Mouse (Mus musculus) heart, postnatal 36 days (tissue): Measurements from ENCODE around the gene Aacs. TPM values are rescaled to one million over a fixed set of nuclear protein-coding genes. Genes with fewer than 3 reads are reported as not detected.

ENCODE experiments used
- DNase-seq, 2 experiments: peaks; one replicate each; pipeline ENCODE4 v3.0.0; 2021 to 2022
- intact Hi-C: fragments of 180-260 bp; cut with DNase I; formaldehyde crosslinking; loops from one replicate; pipeline ENCODE4 v1.15.1; 2025
- microRNA-seq, 2 experiments: library from miRNA; unstranded; fragments of <30 nt; microRNA quantifications; one replicate each; pipeline ENCODE4 v1.2.0; 2021; ENCODE audit warnings: borderline number of aligned reads in 2 of 2
- total RNA-seq, 2 experiments: library from RNA; stranded (reverse); gene quantifications; 2 replicates each; pipeline ENCODE4 v1.2.3; 2021

The Aacs gene
- total RNA-seq, 2 experiments from 2014 or later = 3.6 to 4.1 TPM

DNA sequence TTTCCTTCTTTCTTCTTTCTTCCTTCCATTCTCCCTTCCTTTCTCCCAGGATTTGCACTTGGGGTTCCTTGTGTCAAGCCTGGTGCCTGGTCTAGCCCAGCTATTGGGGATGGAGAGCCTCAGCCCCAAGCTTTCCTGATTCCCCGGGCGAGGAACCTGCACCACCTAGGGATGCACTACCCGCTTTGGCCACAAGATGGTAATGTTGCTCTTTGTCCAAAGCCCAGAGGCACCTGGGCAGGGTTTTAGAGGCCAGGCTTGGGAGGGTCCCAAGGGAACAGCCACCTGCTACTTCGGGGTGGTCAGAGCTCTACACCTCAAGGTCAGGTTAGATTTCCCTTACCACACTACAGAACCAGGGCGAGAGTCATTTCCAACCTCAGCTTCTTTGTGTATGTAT is 53.5 kb downstream of the Aacs start:
- peak; percentile 61 to 77 for DNase-seq
- intact Hi-C loops = loop anchor here (10.0 kb wide), 1 partner anchor 866 kb away; no protein-coding TSS in a partner anchor

GRCm38 (mm10) chr5:125531634-125532033 is 56.0 kb downstream of the Aacs start, which contains the start of gene Tmem132b:
TSS of gene Tmem132b (plus strand) at chr5:125531774.
- DNase-seq = no peak
- intact Hi-C loops = loop anchor here (5.0 kb wide), 1 partner anchor 431 kb away; no protein-coding TSS in a partner anchor

DNA sequence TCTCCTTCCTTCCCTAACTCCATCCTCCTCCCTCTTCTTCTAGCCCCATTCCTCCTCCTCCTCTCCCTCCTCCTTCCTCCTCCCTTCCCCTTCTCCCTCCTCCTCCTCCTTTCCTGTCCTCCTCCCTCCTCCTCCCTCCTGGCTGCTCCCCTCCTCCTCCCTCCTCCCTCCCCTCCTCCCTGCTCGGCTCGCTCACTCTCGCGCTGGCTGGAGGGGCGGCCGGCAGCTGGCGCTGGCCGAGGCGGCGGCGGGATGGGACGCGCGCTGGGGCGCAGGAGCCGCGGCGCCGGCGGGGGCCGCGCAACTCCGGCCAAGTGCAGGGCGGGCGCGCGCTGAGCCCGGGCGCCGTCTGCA is 56.6 kb downstream of the Aacs start:
- intact Hi-C loops = loop anchor here (5.0 kb wide), 1 partner anchor 430 kb away; no protein-coding TSS in a partner anchor
- DNase-seq = no peak

DNA sequence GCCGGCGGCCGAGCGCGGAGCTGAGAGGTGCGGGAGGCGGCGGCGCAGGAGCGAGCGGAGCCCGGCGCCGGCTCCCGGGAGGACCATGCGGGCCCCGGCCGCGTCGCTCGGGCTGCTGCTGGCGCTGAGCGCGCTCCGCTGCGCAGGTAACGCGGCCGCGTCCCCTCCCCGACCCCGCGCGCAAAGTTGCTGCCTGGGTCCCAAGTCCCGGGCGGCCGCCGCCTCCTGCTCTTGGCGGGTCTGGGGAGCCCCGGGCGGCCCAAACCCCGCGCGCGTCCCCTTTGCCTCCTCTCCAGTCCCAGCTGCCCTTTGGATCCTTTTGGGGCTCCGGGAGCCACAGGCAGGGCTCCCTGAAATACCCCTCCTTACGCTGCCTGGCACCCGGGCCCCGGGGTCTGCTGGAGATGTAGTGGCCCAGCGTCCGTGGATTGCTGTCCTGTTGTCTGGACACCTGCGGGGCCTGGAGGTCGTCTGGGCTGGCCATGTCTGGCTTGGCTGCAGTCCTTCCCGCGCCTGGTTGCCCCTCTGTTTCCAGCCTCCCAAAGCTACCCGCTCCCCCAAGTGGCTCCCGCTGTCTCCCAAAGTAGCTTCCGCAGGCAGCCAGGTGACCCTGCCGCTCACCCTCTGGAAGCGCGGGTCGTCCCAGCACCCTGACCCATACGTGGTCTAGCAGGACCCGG is 57.1 kb downstream of the Aacs start:
- DNase-seq = no peak
- intact Hi-C loops = loop anchor here (5.0 kb wide), 1 partner anchor 430 kb away; no protein-coding TSS in a partner anchor

- DNase-seq = no peak
- intact Hi-C loops = loop anchor here (5.0 kb wide), 1 partner anchor 429 kb away; no protein-coding TSS in a partner anchor
Observed at GRCm38 (mm10) chr5:125533225-125533900, 57.7 kb downstream of the Aacs start.

- intact Hi-C loops = loop anchor here (5.0 kb wide), 1 partner anchor 428 kb away; no protein-coding TSS in a partner anchor
- no peak for DNase-seq
Observed at GRCm38 (mm10) chr5:125534168-125534610, 58.6 kb downstream of the Aacs start.

DNA sequence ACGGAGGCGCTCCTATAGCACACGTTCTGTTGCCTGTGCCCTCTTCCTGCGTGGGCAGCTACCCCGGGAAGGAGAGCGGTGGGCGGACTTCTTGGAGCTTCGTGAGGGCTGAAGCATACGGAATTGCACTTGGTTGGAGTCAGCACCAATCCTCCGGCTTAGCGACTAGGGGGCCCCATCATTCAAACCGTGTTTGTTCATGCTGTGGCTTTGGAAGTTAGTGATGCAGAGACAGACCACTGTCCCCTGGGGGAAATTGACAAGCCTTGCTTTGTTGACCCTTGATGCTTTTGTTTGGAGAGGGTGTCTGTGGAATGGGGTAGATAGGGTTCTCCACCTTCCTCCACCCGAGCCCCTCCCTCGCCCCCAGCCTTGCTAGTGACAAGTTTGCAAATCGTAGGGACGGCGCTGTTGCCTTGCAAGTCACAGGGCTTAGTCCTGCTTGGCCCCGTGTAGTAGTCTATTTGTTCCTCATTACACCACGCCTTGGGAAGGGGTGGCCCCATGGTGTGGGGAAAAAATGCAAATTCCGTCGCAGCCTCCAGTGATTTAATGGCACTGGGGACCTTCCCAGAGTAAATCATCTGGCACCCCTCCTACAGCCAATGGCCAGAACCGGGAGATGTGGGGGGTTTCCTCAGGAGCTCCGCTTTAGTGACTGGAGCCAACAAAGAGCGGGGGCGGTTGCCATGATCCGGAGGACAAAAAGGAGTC is 59.2 kb downstream of the Aacs start:
- intact Hi-C loops = loop anchor here (5.0 kb wide), 1 partner anchor 428 kb away; no protein-coding TSS in a partner anchor
- DNase-seq = no peak

GRCm38 (mm10) chr5:125545090-125545489 is 69.5 kb downstream of the Aacs start:
- intact Hi-C loops = no loop called here
- DNase-seq = no peak

DNA sequence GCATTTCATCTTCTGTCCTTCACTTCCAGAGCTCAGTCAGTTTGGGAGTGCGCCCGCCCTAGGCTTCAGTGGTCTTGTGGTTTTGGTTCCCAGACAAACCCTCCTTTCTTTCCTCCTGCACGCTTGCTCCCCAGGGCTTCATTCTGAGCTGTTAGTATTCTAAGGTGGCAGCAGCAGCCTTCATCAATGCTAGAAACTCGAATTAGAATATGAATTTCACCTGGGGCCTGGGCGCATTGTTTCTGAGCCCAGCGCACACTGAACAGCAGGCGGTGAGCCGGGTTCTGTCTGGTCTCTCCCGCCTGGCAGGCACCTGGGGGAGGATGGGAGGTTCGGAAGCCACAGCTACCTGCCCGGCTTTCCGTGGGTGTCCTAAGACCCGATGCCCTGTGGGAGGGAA is 70.7 kb downstream of the Aacs start:
- intact Hi-C loops = no loop called here
- no peak for DNase-seq

DNA sequence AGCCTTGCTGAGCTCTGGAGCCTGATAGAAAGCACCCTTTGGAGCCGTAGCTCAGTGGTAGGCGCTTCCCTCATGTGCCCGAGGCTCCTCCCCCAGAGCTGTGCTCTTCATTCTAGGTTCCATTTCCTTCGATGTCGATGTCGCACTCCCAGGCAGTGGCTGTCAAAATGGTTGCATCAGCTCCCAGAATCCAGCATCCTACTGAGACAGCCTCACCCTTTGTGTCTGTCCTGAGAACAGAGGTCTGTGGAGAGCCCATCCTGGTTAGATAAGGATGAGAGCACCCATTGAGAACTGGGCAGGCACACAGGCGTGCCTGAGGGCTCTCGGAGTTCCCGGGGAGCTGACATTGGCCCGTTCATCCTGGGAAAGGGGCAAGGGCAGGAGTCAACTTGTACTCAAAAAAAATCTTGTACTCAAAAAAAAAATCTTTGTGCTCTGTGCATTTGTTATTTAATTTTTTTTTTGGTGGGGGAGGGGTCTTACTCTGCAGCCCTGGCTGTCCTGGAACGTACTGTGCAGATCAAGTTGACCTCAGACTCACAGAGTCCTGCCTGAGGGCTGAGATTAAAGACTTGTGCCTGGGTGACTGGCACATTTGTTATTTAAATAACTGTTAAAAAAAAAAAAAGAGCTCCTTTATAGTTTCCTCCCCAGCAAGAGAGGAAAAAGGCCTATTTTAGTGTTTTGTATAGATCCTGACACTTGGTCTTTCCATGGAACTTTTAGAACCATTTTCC is 74.3 kb downstream of the Aacs start:
- DNase-seq = no peak
- intact Hi-C loops = no loop called here

DNA sequence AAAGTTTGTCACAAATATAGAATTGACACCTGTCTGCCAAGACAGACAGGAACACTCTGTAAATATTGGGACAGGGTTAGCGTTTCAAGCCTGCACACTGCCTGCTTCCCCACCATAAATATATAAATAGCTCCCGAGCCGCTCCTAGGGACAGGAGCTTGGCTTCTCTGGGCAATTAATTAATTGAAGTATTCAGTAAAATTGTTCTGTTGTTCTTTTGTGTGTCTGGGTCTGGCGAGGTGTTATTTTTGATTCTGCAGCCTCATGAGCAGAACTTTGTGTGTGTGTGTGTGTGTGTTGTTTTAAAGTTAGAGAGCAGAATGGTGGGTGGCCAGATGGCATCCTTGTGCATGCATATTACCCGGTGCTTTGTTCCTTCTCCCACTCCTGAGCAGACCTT is 80.1 kb downstream of the Aacs start:
- no peak for DNase-seq

GRCm38 (mm10) chr5:125563492-125563891 is 87.9 kb downstream of the Aacs start:
- intact Hi-C loops = no loop called here
- no peak for DNase-seq

More for the DNA sequence above, 80.1 kb downstream of the Aacs start:
- intact Hi-C loops = no loop called here

DNA sequence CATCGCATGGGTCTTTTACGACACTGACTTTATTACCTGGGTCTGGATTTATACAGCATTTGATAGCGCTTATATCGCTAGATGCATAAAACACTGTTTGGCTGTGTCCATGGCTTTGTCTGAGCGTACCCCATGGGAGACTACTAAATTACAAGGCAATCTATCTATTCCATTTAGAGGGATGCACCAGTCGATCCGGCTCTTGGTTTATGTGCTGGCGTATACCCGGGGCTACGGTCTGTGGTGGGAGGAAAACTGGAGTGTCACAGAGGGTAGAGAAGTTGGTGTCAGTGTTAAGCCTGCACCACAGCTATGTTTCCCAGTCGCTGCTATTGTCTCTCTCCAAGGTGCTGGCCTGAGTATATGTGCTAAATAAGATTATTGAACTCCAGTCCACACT is 90.1 kb downstream of the Aacs start:
- intact Hi-C loops = no loop called here
- no peak for DNase-seq

Small RNA genes lying within 50 kb of the gene (microRNA-seq; reads per million reads assigned to microRNA genes)
- 0 reads per million in 2 experiments for gene Gm27551

Other genes with a start within 250 kb of the Aacs start
- gene Scarb1, start 134.7 kb upstream of the Aacs start, total RNA-seq = 10 to 100 TPM; 35.4 to 44.4 TPM
- not detected for gene Gm10382, start 86.5 kb upstream of the Aacs start, total RNA-seq
- gene Ubc, start 85.6 kb upstream of the Aacs start, total RNA-seq = 1,000 to 10,000 TPM in 1 of 2 experiments, 100 to 1,000 TPM in 1; 856 to 1,567 TPM
- 10 to 100 TPM; 11.4 to 11.7 TPM for gene Dhx37, start 41.7 kb upstream of the Aacs start, total RNA-seq
- 10 to 100 TPM; 45.4 to 54.6 TPM for gene Bri3bp, start 34.2 kb upstream of the Aacs start, total RNA-seq
- not detected for gene Tmem132b, start 56.0 kb downstream of the Aacs start, total RNA-seq